Mouse (Mus musculus) liver (tissue): ENCODE results near the gene Plg.

Source experiments
- DNase-seq: peaks from one replicate; pipeline ENCODE4 v3.0.0-alpha.2; 2020; ENCODE audit warnings: mixed read lengths

The Plg gene

GRCm38 (mm10) chr17:12387781-12388180, 9.4 kb downstream of the Plg start:
- no peak for DNase-seq

- DNase-seq, result no peak
Observed at GRCm38 (mm10) chr17:12388239-12388638, 9.8 kb downstream of the Plg start.

- DNase-seq, result no peak
Observed at GRCm38 (mm10) chr17:12396163-12396677, 17.8 kb downstream of the Plg start.

- DNase-seq, result no peak
Observed at GRCm38 (mm10) chr17:12403420-12403819, 25.0 kb downstream of the Plg start.

- no peak for DNase-seq
Observed at GRCm38 (mm10) chr17:12409346-12409944, 31.0 kb downstream of the Plg start.

GRCm38 (mm10) chr17:12412181-12412890, 33.9 kb downstream of the Plg start:
- no peak for DNase-seq

- no peak for DNase-seq
Observed at GRCm38 (mm10) chr17:12412891-12413237, 34.5 kb downstream of the Plg start.

GRCm38 (mm10) chr17:12415031-12415735, 36.8 kb downstream of the Plg start:
- DNase-seq, result peak; percentile 31

- no peak for DNase-seq
Observed at GRCm38 (mm10) chr17:12415741-12416140, 37.3 kb downstream of the Plg start.

GRCm38 (mm10) chr17:12416250-12416895, 38.0 kb downstream of the Plg start:
- DNase-seq, result peak; percentile 74

- DNase-seq, result no peak
Observed at GRCm38 (mm10) chr17:12419491-12420079, 41.2 kb downstream of the Plg start.

- peak; percentile 24 for DNase-seq
Observed at GRCm38 (mm10) chr17:12420886-12421574, 42.6 kb downstream of the Plg start.

- no peak for DNase-seq
Observed at GRCm38 (mm10) chr17:12422143-12422542, 43.7 kb downstream of the Plg start.

GRCm38 (mm10) chr17:12427156-12427555, 48.7 kb downstream of the Plg start:
- peak; percentile 11 for DNase-seq

- DNase-seq, result no peak
Observed at GRCm38 (mm10) chr17:12428369-12428768, 50.0 kb downstream of the Plg start.

- DNase-seq, result no peak
Observed at GRCm38 (mm10) chr17:12431707-12432106, 53.3 kb downstream of the Plg start.

GRCm38 (mm10) chr17:12437771-12438170, 59.4 kb downstream of the Plg start:
- no peak for DNase-seq

- DNase-seq, result no peak
Observed at GRCm38 (mm10) chr17:12444561-12444960, 66.2 kb downstream of the Plg start.

GRCm38 (mm10) chr17:12451234-12451633, 72.8 kb downstream of the Plg start:
- DNase-seq, result no peak

- no peak for DNase-seq
Observed at GRCm38 (mm10) chr17:12452862-12453531, 74.6 kb downstream of the Plg start.

GRCm38 (mm10) chr17:12453691-12454090, 75.3 kb downstream of the Plg start:
- no peak for DNase-seq
